Mouse (Mus musculus): Measurements from ENCODE around the gene Hist1h2be.
"Not testable (repeated sequence)": the region's sequence is repeated elsewhere in the genome, so short reads cannot be mapped to it uniquely, and the experiment has no call there.

- TF ChIP-seq CTCF (IDR thresholded peaks at IDR 0.05; ENCODE audit: low read depth, low read length); POLR2A (IDR thresholded peaks at IDR 0.05; ENCODE audit: extremely low read depth, insufficient read depth, low read length): not testable (repeated sequence)
Measured at GRCm38 (mm10) chr13:23560699-23561098, 60.2 kb downstream of the Hist1h2be start.

Data from liver, adult 2 months (tissue).